Mouse (Mus musculus) liver, embryonic 16.5 days (tissue): Measurements from ENCODE around the gene Rps2. TPM values are rescaled to one million over a fixed set of nuclear protein-coding genes. Genes with fewer than 3 reads are reported as not detected.

Experiments used
- ATAC-seq: fragments of 200-750 bp; cut with Nextera tagmentation; 2 replicates; pipeline ENCODE4 v1.8.0; 2017; ENCODE audit warnings: low read depth, mild to moderate bottlenecking, moderate number of reproducible peaks, moderate library complexity
- H3K27ac ChIP-seq: fragments of 300-500 bp; sonication (generic); 2 replicates; pipeline ENCODE4 v1.5.1; 2014; ENCODE audit warnings: mild to moderate bottlenecking, low read length
- H3K27me3 ChIP-seq: fragments of 300-500 bp; sonication (generic); 2 replicates; pipeline ENCODE4 v1.6.1; 2014; ENCODE audit warnings: low read depth, low read length, mixed read lengths; ENCODE audit not compliant: control insufficient read depth, insufficient read depth
- H3K36me3 ChIP-seq: fragments of 300-500 bp; sonication (generic); 2 replicates; pipeline ENCODE4 v1.6.1; 2014; ENCODE audit warnings: mild to moderate bottlenecking; ENCODE audit not compliant: control insufficient read depth, insufficient read depth
- H3K4me1 ChIP-seq: fragments of 300-500 bp; sonication (generic); 2 replicates; pipeline ENCODE4 v1.6.1; 2014; ENCODE audit warnings: low read depth, low read length, mixed read lengths; ENCODE audit not compliant: control insufficient read depth
- H3K4me2 ChIP-seq: fragments of 300-500 bp; sonication (generic); 2 replicates; pipeline ENCODE4 v1.6.1; 2014; ENCODE audit warnings: low read depth, low read length, mixed read lengths
- H3K4me3 ChIP-seq: fragments of 300-500 bp; sonication (generic); 2 replicates; pipeline ENCODE4 v1.5.1; 2014; ENCODE audit warnings: low read depth, mild to moderate bottlenecking, low read length
- H3K9ac ChIP-seq: fragments of 300-500 bp; sonication (generic); 2 replicates; pipeline ENCODE4 v1.6.1; 2014; ENCODE audit warnings: low read depth, low read length
- H3K9me3 ChIP-seq: fragments of 300-500 bp; sonication (generic); replicated peaks from 2 replicates; pipeline ENCODE4 v1.6.1; 2016; ENCODE audit warnings: low read length; ENCODE audit not compliant: control insufficient read depth
- WGBS: fragments of 180-500 bp; shearing (Covaris S2); extraction: QIAGEN DNeasy Blood & Tissue Kit; methylation state at CpG from one replicate; pipeline ENCODE4 v1.1.7; 2014; ENCODE audit not compliant: insufficient replicate concordance; 5-methylcytosine and 5-hydroxymethylcytosine counted together
- polyA plus RNA-seq: library from polyadenylated mRNA; unstranded; fragments of >200 nt; fragmentation: Nextera tagmentation; extraction: Ambion mirVana; gene quantifications from 2 replicates; pipeline ENCODE4 v1.2.1, GENCODE M21; 2015

Gene Rps2
- polyA plus RNA-seq, 1 experiment from 2014 or later = 868 TPM

DNA sequence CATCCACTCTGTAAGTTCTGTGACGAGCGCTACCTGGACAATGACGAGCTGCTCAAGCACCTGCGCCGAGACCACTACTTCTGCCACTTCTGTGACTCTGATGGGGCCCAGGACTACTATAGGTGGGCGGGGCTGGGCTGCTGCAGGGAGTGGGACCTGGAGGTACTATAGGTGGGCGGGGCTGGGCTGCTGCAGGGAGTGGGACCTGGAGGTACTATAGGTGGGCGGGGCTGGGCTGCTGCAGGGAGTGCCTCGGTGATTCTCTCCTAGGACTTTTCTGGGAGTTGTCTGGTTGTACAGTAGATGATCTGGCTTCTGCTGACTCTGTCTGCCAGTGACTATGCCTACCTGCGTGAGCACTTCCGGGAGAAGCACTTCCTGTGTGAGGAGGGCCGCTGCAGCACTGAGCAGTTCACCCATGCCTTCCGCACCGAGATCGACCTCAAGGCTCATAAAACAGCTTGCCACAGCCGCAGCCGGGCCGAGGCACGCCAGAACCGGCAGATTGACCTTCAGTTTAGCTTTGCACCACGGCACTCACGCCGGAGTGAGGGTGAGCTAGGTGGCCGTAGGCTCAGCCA lies 40.3 kb upstream of the Rps2 start:
- Histone ChIP-seq H3K4me3 (no peak overlapping the region), H3K27ac (no peak overlapping the region), H3K4me1 (peaks cover 4% of the 10 kb centered on the region; the same call in 1 of the 2 replicates), H3K27me3 (no peaks in the 10 kb centered on the region), H3K9ac (no peak overlapping the region), H3K36me3 (peaks cover 20% of the 10 kb centered on the region), H3K4me2 (no peak overlapping the region), H3K9me3 (no peaks in the 10 kb centered on the region)
- WGBS = 81% methylated on average over 24 of the region's 24 CpGs
- no peak for ATAC-seq

DNA sequence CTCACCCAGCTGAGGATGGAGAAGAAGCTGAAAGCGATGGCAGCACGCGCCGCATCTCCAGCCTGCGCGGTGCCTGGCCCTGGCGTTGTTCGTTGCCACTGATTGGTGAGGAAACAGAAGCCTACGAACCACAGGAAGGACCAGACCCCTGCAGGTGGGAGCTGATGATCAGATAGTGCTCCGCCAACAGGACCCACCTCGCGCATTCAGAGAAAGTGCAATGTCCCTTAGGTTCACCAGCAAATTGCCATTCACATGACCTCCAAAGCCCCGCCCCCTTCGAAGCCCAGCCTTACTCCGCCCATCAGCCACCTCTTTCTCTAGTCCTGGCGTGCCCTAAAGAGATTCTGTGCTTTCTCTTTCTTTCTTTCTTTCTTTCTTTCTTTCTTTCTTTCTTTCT lies 31.4 kb upstream of the Rps2 start:
- no peak overlapping the region for H3K9ac ChIP-seq
- H3K9me3 ChIP-seq = no peaks in the 10 kb centered on the region
- ATAC-seq = peak; percentile 50; the same call in 1 of the 2 replicates
- WGBS = 32% methylated on average over 16 of the region's 16 CpGs
- no peak overlapping the region for H3K27ac ChIP-seq
- H3K36me3 ChIP-seq = no peaks in the 10 kb centered on the region
- peak overlapping the region; percentile 20 for H3K4me3 ChIP-seq
- peaks cover 45% of the 10 kb centered on the region for H3K27me3 ChIP-seq
- peak overlapping the region; percentile 50 for H3K4me2 ChIP-seq
- H3K4me1 ChIP-seq = peaks cover 19% of the 10 kb centered on the region

DNA sequence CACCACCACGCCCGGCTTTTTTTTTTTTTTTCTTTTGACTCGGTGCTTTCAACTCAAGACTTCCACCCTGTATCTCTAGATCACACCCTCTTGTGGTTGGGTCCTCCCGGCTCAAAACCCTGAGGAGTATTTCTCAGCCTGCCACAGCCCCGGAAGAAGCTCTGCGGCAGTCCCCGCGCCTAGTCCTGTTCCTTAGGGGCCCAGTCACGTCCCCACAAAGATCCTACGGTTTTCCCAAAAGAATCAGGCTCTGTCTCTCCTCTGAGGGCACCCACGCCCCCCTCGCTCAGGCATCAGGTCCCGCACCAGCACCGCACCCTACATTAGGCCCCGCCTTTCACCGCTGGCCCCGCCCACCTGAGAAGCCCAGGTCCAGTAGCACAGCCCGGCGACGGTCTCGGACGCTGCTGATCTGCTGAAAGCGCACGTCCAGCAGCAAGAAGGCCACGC lies 30.7 kb upstream of the Rps2 start:
- peaks cover 19% of the 10 kb centered on the region for H3K4me1 ChIP-seq
- WGBS = under 1% methylated on average over 24 of the region's 25 CpGs
- H3K36me3 ChIP-seq = no peaks in the 10 kb centered on the region; the same call in 1 of the 2 replicates
- H3K27ac ChIP-seq = no peak overlapping the region
- peak overlapping the region; percentile 59 for H3K4me3 ChIP-seq
- no peaks in the 10 kb centered on the region for H3K9me3 ChIP-seq
- peak overlapping the region; percentile 44; the same call in 1 of the 2 replicates for H3K9ac ChIP-seq
- peak; percentile 74 for ATAC-seq
- peaks cover 48% of the 10 kb centered on the region for H3K27me3 ChIP-seq
- peak overlapping the region; percentile 78 for H3K4me2 ChIP-seq

DNA sequence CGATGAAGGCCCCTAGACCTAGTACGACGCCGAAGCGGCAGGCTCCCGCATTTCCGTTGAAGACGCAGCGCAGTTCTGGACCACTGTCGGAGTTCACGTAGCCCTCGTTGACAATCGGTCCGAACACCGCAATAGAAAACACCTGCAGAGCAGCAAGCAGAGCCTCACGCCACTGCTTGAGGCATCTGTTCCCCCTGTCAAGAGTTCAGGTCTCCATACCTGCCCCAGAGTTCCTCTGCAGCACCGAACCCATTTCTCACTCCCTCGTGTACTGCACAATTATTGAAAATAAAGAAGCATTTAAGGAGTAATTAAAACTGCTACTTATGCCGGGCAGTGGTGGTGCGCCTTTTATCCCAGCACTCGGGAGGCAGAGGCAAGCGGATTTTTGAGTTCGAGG lies 30.3 kb upstream of the Rps2 start:
- Histone ChIP-seq H3K27me3 (peaks cover 49% of the 10 kb centered on the region), H3K27ac (no peak overlapping the region)
- no peak for ATAC-seq

DNA sequence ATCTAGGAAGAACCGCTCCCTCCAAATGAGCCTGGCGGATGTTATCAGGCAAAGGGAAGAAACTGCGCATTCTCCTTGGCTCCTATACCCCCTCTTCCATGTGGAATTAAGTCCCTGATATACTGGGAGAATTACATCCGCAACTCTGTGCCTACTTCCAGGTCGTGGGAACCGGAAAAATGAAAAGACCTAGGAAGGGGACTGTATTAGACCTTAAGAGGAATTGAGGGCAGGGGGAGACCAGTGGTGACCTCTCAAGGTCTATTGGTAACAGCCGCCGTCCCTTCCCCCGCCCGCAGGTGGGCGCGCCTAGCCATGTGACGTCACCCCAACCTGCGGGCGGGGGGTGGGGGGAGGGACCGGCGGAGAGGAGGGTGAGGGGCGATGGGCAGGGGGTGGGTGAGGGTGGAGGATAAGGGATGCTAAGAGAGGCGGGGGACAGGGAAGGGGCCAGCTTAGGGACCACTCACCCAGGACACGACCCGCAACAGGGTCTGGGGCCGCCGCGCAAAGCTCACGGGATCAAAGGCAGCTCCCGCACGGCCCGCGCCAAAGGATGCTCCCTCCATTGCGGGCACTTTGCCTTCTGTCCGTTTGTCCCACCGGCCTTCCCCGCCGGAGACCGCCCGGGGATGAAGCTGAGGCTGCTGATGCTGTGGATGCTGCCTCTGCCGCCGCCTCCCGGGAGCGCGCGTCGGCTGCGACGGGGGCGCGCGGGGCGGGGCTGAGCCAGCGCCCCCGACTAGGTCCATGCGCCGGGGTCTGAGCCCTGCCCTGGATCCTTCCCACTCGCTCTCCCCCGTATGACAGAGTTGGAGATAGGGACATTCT lies 28.4 kb upstream of the Rps2 start, which contains the start of gene Syngr3:
TSS of gene Syngr3 (minus strand) at position 705 of the 831 bp plus-strand sequence.
- no peaks in the 10 kb centered on the region for H3K9me3 ChIP-seq
- H3K9ac ChIP-seq = no peak within 1 kb of the TSS
- peaks cover 19% of the 10 kb centered on the region for H3K4me1 ChIP-seq
- H3K27me3 ChIP-seq = peaks cover 49% of the 10 kb centered on the region
- WGBS = 3% methylated on average over 55 of the region's 55 CpGs
- ATAC-seq = no peak
- peak within 1 kb of the TSS; percentile 44 for H3K4me2 ChIP-seq
- H3K4me3 ChIP-seq = peak within 1 kb of the TSS; percentile 26
- H3K36me3 ChIP-seq = no peaks in the 10 kb centered on the region; the same call in 1 of the 2 replicates
- H3K27ac ChIP-seq = no peak within 1 kb of the TSS

More for the DNA sequence above, 30.3 kb upstream of the Rps2 start:
- WGBS = 16% methylated on average over 23 of the region's 23 CpGs
- Histone ChIP-seq H3K36me3 (no peaks in the 10 kb centered on the region; the same call in 1 of the 2 replicates), H3K9me3 (no peaks in the 10 kb centered on the region), H3K4me1 (peaks cover 19% of the 10 kb centered on the region), H3K4me3 (peak overlapping the region; percentile 59), H3K9ac (no peak overlapping the region; the same call in 1 of the 2 replicates), H3K4me2 (peak overlapping the region; percentile 78)

DNA sequence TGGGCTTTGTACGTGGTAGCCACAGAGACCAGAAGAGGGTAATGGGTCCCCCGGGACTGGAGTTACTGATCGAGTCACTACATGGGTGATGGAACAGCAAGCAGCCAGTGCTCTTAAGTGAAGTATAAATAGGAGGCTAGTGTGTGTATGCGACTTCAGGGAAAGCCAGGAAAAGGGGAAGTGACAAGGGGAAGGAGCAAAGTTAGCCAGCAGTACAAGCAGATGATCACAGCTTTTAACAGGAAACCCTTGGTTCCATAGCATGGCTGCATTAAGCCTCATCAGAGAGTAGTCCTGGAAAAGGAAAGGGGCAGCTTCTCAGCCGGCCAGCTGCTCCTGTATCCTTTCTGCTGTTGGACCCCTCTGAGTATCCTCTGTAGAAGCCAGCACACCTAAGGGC lies 25.5 kb upstream of the Rps2 start:
- H3K4me3 ChIP-seq = no peak overlapping the region
- H3K9ac ChIP-seq = no peak overlapping the region
- H3K4me1 ChIP-seq = peaks cover 28% of the 10 kb centered on the region
- H3K36me3 ChIP-seq = no peaks in the 10 kb centered on the region; the same call in 1 of the 2 replicates
- WGBS = 53% methylated on average over 5 of the region's 5 CpGs
- H3K27ac ChIP-seq = no peak overlapping the region
- no peaks in the 10 kb centered on the region for H3K9me3 ChIP-seq
- H3K4me2 ChIP-seq = no peak overlapping the region
- no peak for ATAC-seq
- peaks cover 45% of the 10 kb centered on the region for H3K27me3 ChIP-seq

DNA sequence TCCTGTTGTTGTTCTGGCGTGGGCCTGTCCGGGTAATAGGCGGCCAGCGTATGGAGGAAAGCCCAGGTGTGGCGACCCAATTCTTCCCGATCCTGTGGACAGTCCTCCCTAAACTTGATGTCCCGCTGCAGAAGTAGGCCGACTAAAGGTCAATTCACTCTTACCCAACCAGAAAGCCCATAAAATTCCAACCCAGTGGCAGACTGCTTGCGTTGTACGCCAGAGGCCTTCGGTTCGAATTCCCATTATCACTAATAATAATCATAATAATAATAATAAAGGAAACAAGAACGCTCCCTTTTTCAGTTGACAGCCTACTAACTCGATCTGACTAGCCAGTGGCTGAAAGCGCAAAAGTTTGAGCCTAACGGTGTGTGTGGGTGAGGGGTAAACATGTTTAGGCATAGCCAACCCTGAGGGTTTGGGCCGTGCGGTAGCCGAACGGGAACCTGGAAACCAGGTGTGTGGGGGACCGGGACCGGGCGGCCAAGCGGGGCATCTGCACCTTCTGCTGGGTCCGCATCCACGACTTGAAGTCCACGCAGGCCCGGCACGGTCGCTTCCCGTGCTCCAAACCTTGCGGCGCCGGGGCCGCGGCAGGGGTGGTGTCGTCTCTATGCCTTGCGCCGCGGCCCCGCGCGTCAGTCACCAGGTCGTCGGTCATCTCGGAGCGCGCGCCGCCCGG lies 22.4 kb upstream of the Rps2 start:
- Histone ChIP-seq H3K9ac (peak overlapping the region; percentile 86), H3K36me3 (no peaks in the 10 kb centered on the region; the same call in 1 of the 2 replicates), H3K27ac (peak overlapping the region; percentile 80), H3K27me3 (peaks cover 14% of the 10 kb centered on the region), H3K4me1 (peaks cover 19% of the 10 kb centered on the region), H3K9me3 (no peaks in the 10 kb centered on the region), H3K4me2 (peak overlapping the region; percentile 94), H3K4me3 (peak overlapping the region; percentile 85)
- peak; percentile 3; the same call in 1 of the 2 replicates for ATAC-seq
- 8% methylated on average over 51 of the region's 51 CpGs for WGBS

DNA sequence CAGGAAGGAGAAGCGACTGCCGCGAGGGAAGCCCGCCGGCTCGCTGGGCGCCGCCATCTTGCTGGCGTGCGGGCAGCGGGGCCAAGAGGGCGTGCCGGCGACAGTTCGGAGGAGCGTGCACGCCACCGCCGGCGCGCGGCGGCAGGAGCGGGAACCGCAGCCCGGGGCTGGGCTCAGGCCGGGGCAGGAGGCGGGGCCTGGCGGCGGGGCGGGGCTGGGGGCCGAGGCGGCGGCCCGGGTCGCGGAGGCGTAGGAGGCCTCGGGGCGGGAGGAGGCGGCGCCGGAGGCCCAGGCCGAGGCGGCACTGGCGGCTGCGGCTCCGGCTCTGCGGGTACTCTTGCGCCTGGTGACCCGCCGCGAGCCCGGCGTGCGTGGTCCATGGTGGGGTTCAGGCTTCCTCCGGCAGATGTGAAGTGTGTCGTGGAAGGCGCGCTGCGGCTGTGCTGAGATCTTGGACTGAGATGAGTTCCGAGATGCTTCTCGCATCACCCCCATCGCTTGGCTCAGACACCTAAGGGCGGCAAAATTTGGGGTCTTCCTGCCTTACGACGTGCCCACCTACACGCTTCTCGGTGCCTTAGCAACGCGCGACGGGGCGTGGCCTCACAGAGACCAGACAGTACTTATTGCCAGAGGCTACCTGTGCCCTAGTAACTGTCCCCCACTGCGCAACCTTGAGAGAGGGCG lies 21.8 kb upstream of the Rps2 start, which contains the start of the genes Gfer and Noxo1:
TSS of gene Gfer (minus strand) at position 146 of the 687 bp plus-strand sequence.
TSS of gene Noxo1 (plus strand) at position 224 of the 687 bp plus-strand sequence.
- Histone ChIP-seq H3K36me3 (peaks cover 5% of the 10 kb centered on the region; the same call in 1 of the 2 replicates), H3K27ac (peak within 1 kb of the TSS; percentile 80), H3K4me1 (peaks cover 19% of the 10 kb centered on the region), H3K27me3 (peaks cover 7% of the 10 kb centered on the region), H3K4me2 (peak within 1 kb of the TSS; percentile 94), H3K4me3 (peak within 1 kb of the TSS; percentile 85), H3K9ac (peak within 1 kb of the TSS; percentile 86), H3K9me3 (no peaks in the 10 kb centered on the region)
- under 1% methylated on average over 75 of the region's 76 CpGs for WGBS
- peak; percentile 97 for ATAC-seq
